Mouse (Mus musculus) layer of hippocampus, postnatal 36 days (tissue): ENCODE measurements around the gene Adgrd1. TPM values are rescaled to one million over a fixed set of nuclear protein-coding genes. Genes with fewer than 3 reads are reported as not detected.

Experiments
- DNase-seq, 2 experiments: peaks; one replicate each; pipeline ENCODE4 v3.0.0; 2022
- total RNA-seq, 2 experiments: library from RNA; stranded (reverse); gene quantifications; 2 replicates each; pipeline ENCODE4 v1.2.3; 2021

Adgrd1 gene
- total RNA-seq: under 1 TPM; 0.32 to 0.35 TPM

GRCm38 (mm10) chr5:129096511-129096910, at the start of gene Adgrd1:
Adgrd1 (plus strand) TSS chr5:129096750.
- DNase-seq: no peak

- DNase-seq: peak; percentile 80 to 82
Observed at GRCm38 (mm10) chr5:129049372-129049771, 47.2 kb upstream of the Adgrd1 start.

GRCm38 (mm10) chr5:129051910-129052309, 44.6 kb upstream of the Adgrd1 start:
- DNase-seq: no peak

GRCm38 (mm10) chr5:129052636-129053355, 43.8 kb upstream of the Adgrd1 start:
- DNase-seq: no peak

GRCm38 (mm10) chr5:129054675-129055284, 41.8 kb upstream of the Adgrd1 start:
- no peak for DNase-seq

- no peak for DNase-seq
Observed at GRCm38 (mm10) chr5:129059116-129059515, 37.4 kb upstream of the Adgrd1 start.

GRCm38 (mm10) chr5:129061579-129061978, 35.0 kb upstream of the Adgrd1 start:
- peak; percentile 66 to 67 for DNase-seq

- DNase-seq: peak; percentile 71 to 83
Observed at GRCm38 (mm10) chr5:129063037-129063791, 33.3 kb upstream of the Adgrd1 start.

- no peak for DNase-seq
Observed at GRCm38 (mm10) chr5:129063792-129064087, 32.8 kb upstream of the Adgrd1 start.

GRCm38 (mm10) chr5:129064186-129064585, 32.4 kb upstream of the Adgrd1 start:
- DNase-seq: no peak

GRCm38 (mm10) chr5:129065301-129065700, 31.2 kb upstream of the Adgrd1 start:
- DNase-seq: no peak

GRCm38 (mm10) chr5:129065946-129066345, 30.6 kb upstream of the Adgrd1 start:
- DNase-seq: no peak

- DNase-seq: no peak
Observed at GRCm38 (mm10) chr5:129066541-129067230, 29.9 kb upstream of the Adgrd1 start.

- DNase-seq: no peak
Observed at GRCm38 (mm10) chr5:129067231-129067834, 29.2 kb upstream of the Adgrd1 start.

GRCm38 (mm10) chr5:129071761-129072280, 24.7 kb upstream of the Adgrd1 start:
- no peak for DNase-seq

GRCm38 (mm10) chr5:129073404-129073803, 23.1 kb upstream of the Adgrd1 start:
- no peak for DNase-seq

- no peak for DNase-seq
Observed at GRCm38 (mm10) chr5:129076098-129076497, 20.5 kb upstream of the Adgrd1 start.

GRCm38 (mm10) chr5:129077240-129077639, 19.3 kb upstream of the Adgrd1 start:
- no peak for DNase-seq

GRCm38 (mm10) chr5:129081521-129081920, 15.0 kb upstream of the Adgrd1 start:
- no peak for DNase-seq

- no peak for DNase-seq
Observed at GRCm38 (mm10) chr5:129085153-129085552, 11.4 kb upstream of the Adgrd1 start.

GRCm38 (mm10) chr5:129092345-129093065, 4.0 kb upstream of the Adgrd1 start:
- no peak for DNase-seq

GRCm38 (mm10) chr5:129093158-129093557, 3.4 kb upstream of the Adgrd1 start:
- DNase-seq: no peak
